In the genomic region with DNA sequence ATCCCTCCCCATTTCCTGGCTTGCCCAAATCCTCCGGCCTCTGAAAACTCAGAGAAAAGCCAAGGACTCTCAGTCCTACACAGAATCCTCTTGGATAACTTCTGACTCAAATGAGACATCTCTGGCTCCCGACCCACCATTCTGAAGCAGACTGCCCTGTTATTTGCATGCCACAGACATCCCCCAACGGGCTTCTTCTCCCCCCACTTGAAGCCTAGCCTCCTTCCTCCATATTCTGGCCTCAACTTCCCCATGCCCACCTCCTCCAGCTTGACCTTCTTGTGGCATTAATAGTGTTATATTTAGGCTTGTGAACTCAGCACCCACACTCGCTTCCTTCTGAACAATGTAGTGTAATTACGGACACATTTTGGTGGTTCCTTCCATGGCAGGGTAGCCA, we compare ENCODE assay signal across 30 mouse cellular contexts. TPM values are rescaled to one million over a fixed set of nuclear protein-coding genes. Genes with fewer than 3 reads are reported as not detected.
"Had no signal": no experiment of that assay in that cellular context is flagged by ENCODE, and none has a peak within 500 bp of the region (broad histone marks: within the 10 kb centered on the region; RNA-seq: fewer than 3 reads in every experiment).

No protein-coding gene starts in this region.

- H3K9me3 ChIP-seq: heart, embryonic 12.5 days; hindbrain, embryonic 10.5 days; hindbrain, embryonic 12.5 days; intestine, embryonic 15.5 days; limb, embryonic 12.5 days; liver, embryonic 13.5 days; liver, embryonic 15.5 days had no signal

- ATAC-seq: hindbrain, embryonic 16.5 days; inflammation-experienced regulatory T-cells, adult 6 months; intestine, embryonic 15.5 days; intestine, postnatal 0 days had no signal

- H3K27ac ChIP-seq: gastrocnemius, adult 2 months; heart, adult 2 months; hindbrain, embryonic 10.5 days; hindbrain, embryonic 12.5 days; hindbrain, embryonic 14.5 days; intestine, embryonic 15.5 days; layer of hippocampus, adult 2 months; limb, embryonic 12.5 days; liver, embryonic 13.5 days; liver, embryonic 15.5 days had no signal

- H3K36me3 ChIP-seq: heart, embryonic 12.5 days; hindbrain, embryonic 10.5 days; hindbrain, embryonic 12.5 days; intestine, embryonic 15.5 days; limb, embryonic 12.5 days; liver, embryonic 13.5 days; liver, embryonic 15.5 days had no signal

- H3K9ac ChIP-seq: heart, embryonic 12.5 days; hindbrain, embryonic 12.5 days; hindbrain, embryonic 14.5 days; intestine, embryonic 15.5 days; limb, embryonic 12.5 days; liver, embryonic 13.5 days; liver, embryonic 15.5 days had no signal

- H3K4me2 ChIP-seq: heart, embryonic 12.5 days; hindbrain, embryonic 12.5 days; hindbrain, embryonic 14.5 days; intestine, embryonic 15.5 days; limb, embryonic 12.5 days; liver, embryonic 13.5 days; liver, embryonic 15.5 days had no signal

- DNase-seq: gastrocnemius, adult 2 months; gastrocnemius, postnatal 10 days; gastrocnemius, postnatal 25 days; heart, adult 2 months; heart, postnatal 4 days; kidney, adult 18-20 months; kidney, adult 8-10 months; kidney, postnatal 10 days; kidney, postnatal 25 days; kidney, postnatal 4 days; left cerebral cortex, postnatal 4 days; liver; liver, embryonic 13.5 days had no signal

- H3K27me3 ChIP-seq: heart, embryonic 12.5 days; hindbrain, embryonic 12.5 days; intestine, embryonic 15.5 days; limb, embryonic 12.5 days; liver, embryonic 13.5 days; liver, embryonic 15.5 days had no signal

- H3K4me3 ChIP-seq: gastrocnemius, adult 2 months; heart, adult 2 months; heart, embryonic 12.5 days; hindbrain, embryonic 10.5 days; hindbrain, embryonic 12.5 days; intestine, embryonic 15.5 days; layer of hippocampus, adult 2 months; limb, embryonic 12.5 days; liver, embryonic 13.5 days; liver, embryonic 15.5 days had no signal

- H3K4me1 ChIP-seq: heart, embryonic 12.5 days; hindbrain, embryonic 10.5 days; hindbrain, embryonic 12.5 days; intestine, embryonic 15.5 days; limb, embryonic 12.5 days had no signal

RNA-seq across cellular contexts. Expression of a gene that starts 48.4 kb away (rescaled TPM):
- total RNA-seq: gastrocnemius, adult 2 months; heart, adult 2 months; heart, postnatal 25 days; heart, postnatal 4 days; layer of hippocampus, adult 2 months; layer of hippocampus, postnatal 25 days; left cerebral cortex, adult 18-20 months; left cerebral cortex, adult 8-10 months had no signal
- polyA plus RNA-seq: heart, embryonic 12.5 days; heart, embryonic 14.5 days; hindbrain, embryonic 10.5 days; intestine, embryonic 15.5 days; intestine, postnatal 0 days; limb, embryonic 12.5 days; limb, embryonic 14.5 days; liver, embryonic 15.5 days had no signal
